Mouse (Mus musculus) inflammation-experienced regulatory T-cells, adult 6 months (primary cell): ENCODE data around the gene Igdcc3. TPM values are rescaled to one million over a fixed set of nuclear protein-coding genes. Genes with fewer than 3 reads are reported as not detected.

ENCODE experiments used
- ATAC-seq: one replicate; pipeline ENCODE4 v1.8.0; 2017
- polyA plus RNA-seq, 3 experiments: library from polyadenylated mRNA; unstranded; fragments of 100-300 nt; shearing (Covaris generic); gene quantifications; one replicate each; pipeline ENCODE4 v1.2.1; 2017

The Igdcc3 gene
- not detected for polyA plus RNA-seq

- ATAC-seq, result no peak
Observed at GRCm38 (mm10) chr9:65140936-65141305, at the start of gene Igdcc3. Igdcc3 (plus strand) TSS chr9:65141189.

- no peak for ATAC-seq
Observed at GRCm38 (mm10) chr9:65094237-65094636, 46.8 kb upstream of the Igdcc3 start.

- ATAC-seq, result no peak
Observed at GRCm38 (mm10) chr9:65100991-65101685, 39.9 kb upstream of the Igdcc3 start, which contains the start of gene Igdcc4. Igdcc4 (plus strand) TSS chr9:65101486.

GRCm38 (mm10) chr9:65101686-65102376 is 39.2 kb upstream of the Igdcc3 start:
- no peak for ATAC-seq

- ATAC-seq, result no peak
Observed at GRCm38 (mm10) chr9:65102377-65103172, 38.4 kb upstream of the Igdcc3 start.

- no peak for ATAC-seq
Observed at GRCm38 (mm10) chr9:65103173-65103752, 37.7 kb upstream of the Igdcc3 start.

- no peak for ATAC-seq
Observed at GRCm38 (mm10) chr9:65106821-65107220, 34.2 kb upstream of the Igdcc3 start.

GRCm38 (mm10) chr9:65107893-65108292 is 33.1 kb upstream of the Igdcc3 start:
- no peak for ATAC-seq

GRCm38 (mm10) chr9:65109132-65110072 is 31.6 kb upstream of the Igdcc3 start:
- ATAC-seq, result no peak

GRCm38 (mm10) chr9:65111698-65112097 is 29.3 kb upstream of the Igdcc3 start:
- ATAC-seq, result no peak

- ATAC-seq, result no peak
Observed at GRCm38 (mm10) chr9:65113694-65114093, 27.3 kb upstream of the Igdcc3 start.

GRCm38 (mm10) chr9:65115891-65116290 is 25.1 kb upstream of the Igdcc3 start:
- ATAC-seq, result no peak

GRCm38 (mm10) chr9:65117516-65117915 is 23.5 kb upstream of the Igdcc3 start:
- no peak for ATAC-seq

- no peak for ATAC-seq
Observed at GRCm38 (mm10) chr9:65120935-65121334, 20.1 kb upstream of the Igdcc3 start.

GRCm38 (mm10) chr9:65122545-65122944 is 18.4 kb upstream of the Igdcc3 start:
- ATAC-seq, result no peak

GRCm38 (mm10) chr9:65123552-65124168 is 17.3 kb upstream of the Igdcc3 start:
- ATAC-seq, result no peak

GRCm38 (mm10) chr9:65128123-65128815 is 12.7 kb upstream of the Igdcc3 start:
- ATAC-seq, result no peak

- ATAC-seq, result no peak
Observed at GRCm38 (mm10) chr9:65131717-65132116, 9.3 kb upstream of the Igdcc3 start.

- no peak for ATAC-seq
Observed at GRCm38 (mm10) chr9:65133739-65134138, 7.2 kb upstream of the Igdcc3 start.

GRCm38 (mm10) chr9:65135126-65135525 is 5.9 kb upstream of the Igdcc3 start:
- no peak for ATAC-seq

- no peak for ATAC-seq
Observed at GRCm38 (mm10) chr9:65140491-65140890, 498 bp upstream of the Igdcc3 start.
